Mouse (Mus musculus): ENCODE measurements around the gene Tgm7.

Gene Tgm7

GRCm38 (mm10) chr2:121071871-121072270 is 37.7 kb downstream of the Tgm7 start:
- no peak for DNase-seq (ENCODE audit: low read depth, low spot score)

DNA sequence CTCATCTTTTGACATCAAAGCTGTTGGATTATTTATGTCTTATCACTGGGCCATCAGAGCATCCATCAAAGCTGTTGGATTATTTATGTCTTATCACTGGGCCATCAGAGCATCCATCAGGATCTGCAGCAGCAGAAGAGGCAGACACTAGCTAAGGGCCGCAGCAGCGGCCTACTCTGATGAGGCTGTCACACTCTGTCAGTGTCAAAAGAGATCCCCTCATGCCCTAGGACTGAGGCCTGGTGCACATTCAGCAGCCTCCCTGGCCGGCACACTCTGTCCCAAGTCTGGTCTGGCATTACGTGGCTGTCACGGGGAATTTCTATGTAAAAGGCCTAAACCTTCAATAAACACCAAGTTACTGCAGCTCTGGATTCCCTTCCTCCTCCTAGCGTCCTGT is 40.1 kb downstream of the Tgm7 start:
- DNase-seq (ENCODE audit: low read depth, low spot score): no peak

- no peak for DNase-seq (ENCODE audit: low read depth, low spot score)
Measured at GRCm38 (mm10) chr2:121067116-121067515, 42.5 kb downstream of the Tgm7 start.

GRCm38 (mm10) chr2:121061315-121061714 is 48.3 kb downstream of the Tgm7 start:
- no peak for DNase-seq (ENCODE audit: low read depth, low spot score)

- DNase-seq (ENCODE audit: low read depth, low spot score): no peak
Measured at GRCm38 (mm10) chr2:121057997-121058396, 51.6 kb downstream of the Tgm7 start.

DNA sequence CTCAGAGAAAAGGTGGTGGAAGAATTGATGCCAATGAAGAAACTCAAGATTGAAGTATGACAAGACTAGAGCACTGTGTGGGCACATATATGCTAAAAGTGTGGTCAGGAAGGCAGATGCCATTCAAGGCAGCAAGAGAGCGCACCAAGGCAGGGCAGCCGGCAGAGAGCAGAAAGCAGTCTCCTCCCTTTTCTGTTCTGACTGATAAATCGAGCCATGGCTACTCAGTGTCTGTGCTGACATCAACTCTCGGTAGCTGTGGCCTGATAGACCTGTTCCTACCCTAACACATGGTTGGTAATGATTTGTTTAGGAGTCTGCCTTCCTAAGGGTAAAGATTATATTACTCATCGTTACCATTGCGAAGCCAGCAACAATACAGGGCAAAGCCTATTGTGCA is 53.7 kb downstream of the Tgm7 start:
- DNase-seq (ENCODE audit: low read depth, low spot score): no peak

GRCm38 (mm10) chr2:121054060-121054459 is 55.5 kb downstream of the Tgm7 start:
- DNase-seq (ENCODE audit: low read depth, low spot score): no peak

DNA sequence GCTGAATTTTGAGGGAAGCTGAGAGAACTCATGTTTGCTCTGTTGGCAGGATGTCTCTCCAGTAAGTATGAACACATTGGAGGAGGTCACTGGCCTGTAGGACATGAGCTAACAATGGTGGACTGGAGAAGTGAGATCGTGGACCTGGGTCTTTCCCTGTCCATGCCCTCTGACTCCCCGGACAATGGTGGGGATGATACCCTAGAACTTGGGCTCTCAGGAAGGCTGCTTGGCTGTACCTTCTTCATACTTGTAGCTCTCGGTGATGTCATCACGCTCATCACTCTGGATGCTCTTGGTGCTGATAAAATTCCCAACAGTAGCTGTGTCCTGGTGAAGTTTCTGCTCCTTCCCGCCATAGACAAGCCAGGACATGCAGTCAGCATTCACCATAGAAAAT is 57.4 kb downstream of the Tgm7 start:
- DNase-seq (ENCODE audit: low read depth, low spot score): no peak

- no peak for DNase-seq (ENCODE audit: low read depth, low spot score)
Measured at GRCm38 (mm10) chr2:121045653-121046052, 63.9 kb downstream of the Tgm7 start.

All from CD4-positive helper T cell, adult 2 months (primary cell).